Mouse (Mus musculus) heart, adult 9 months (tissue): ENCODE measurements around the gene Clec2d.
A peak's percentile ranks its signal among the peaks of the same experiment; 100 is the strongest.
"Not testable (repeated sequence)": the region's sequence is repeated elsewhere in the genome, so short reads cannot be mapped to it uniquely, and the experiment has no call there.

Experiments
- DNase-seq, 2 experiments: peaks; one replicate each; pipeline ENCODE4 v3.0.0; 2022; ENCODE audit warnings: low spot score in 2 of 2

Clec2d gene

GRCm38 (mm10) chr6:129180403-129181169 is at the start of gene Clec2d:
Gene Clec2d (plus strand): TSS chr6:129180615.
- DNase-seq = peak; percentile 93 to 94

- DNase-seq = peak; percentile 38 to 48
These were observed 47.6 kb upstream of the Clec2d start for GRCm38 (mm10) chr6:129132604-129133341.

DNA sequence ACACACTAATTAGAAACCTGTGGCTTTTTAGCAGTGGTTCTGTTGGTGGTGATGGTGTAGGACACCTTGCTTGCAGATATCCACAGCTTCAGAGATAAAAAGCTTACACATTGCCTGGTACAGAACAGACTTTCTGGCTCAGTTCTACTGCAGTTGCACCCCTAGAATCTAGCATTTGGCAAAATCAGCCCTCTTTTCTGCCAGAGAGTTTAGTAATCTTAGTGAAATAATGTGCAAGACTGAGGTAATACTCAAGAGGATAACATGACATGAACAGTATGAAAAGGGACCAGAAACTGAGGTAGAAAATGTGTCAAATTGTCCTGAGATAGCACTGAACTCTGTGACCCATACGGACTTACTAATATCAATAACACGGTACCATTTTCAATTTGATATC is 33.6 kb upstream of the Clec2d start:
- peak; percentile 56 to 74 for DNase-seq

- DNase-seq = peak; percentile 51 to 75
These were observed 20.3 kb upstream of the Clec2d start for GRCm38 (mm10) chr6:129160103-129160502.

GRCm38 (mm10) chr6:129161136-129161535 is 19.3 kb upstream of the Clec2d start:
- no peak for DNase-seq

DNA sequence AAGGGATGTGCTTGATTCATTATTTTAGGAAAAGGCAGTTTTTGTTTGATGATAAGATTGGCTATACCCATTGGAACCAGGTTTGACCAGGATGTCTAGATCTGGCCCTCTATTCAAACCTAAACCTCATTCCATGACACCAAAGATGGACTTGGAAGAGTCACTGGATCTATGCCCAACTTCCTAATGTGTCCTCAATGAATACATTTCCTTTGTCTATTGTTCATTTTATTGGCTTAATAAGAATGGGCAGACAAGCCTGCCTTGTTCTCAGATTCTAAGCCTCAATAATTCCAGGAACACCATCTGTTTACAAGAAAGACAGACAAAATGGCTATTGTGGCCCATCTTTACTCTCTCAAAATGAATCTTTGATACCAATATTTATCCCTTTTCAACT is 18.5 kb upstream of the Clec2d start:
- no peak for DNase-seq

GRCm38 (mm10) chr6:129162587-129163159 is 17.7 kb upstream of the Clec2d start:
- no peak for DNase-seq

GRCm38 (mm10) chr6:129163606-129164005 is 16.8 kb upstream of the Clec2d start:
- DNase-seq = no peak

GRCm38 (mm10) chr6:129170925-129171324 is 9.5 kb upstream of the Clec2d start:
- no peak for DNase-seq

DNA sequence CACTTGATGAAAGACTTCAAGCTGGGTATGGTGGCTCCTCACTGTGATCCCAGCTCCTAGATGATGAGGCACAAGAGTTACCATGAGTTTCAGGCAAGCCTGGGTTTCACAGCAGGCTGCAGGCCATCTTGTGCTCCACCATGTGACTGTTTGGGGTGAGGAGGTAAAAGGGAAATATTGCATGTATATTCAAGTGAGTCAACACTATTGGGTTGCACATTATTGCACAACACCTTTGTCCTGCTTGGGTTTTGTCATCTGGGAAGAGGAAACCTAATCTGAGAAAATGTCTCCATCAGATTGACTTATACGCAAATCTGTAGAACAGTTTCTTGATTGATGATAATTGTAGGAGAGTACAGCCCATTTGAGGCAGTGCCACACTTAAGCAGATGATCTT is 8.7 kb upstream of the Clec2d start:
- no peak for DNase-seq

GRCm38 (mm10) chr6:129174836-129175235 is 5.6 kb upstream of the Clec2d start:
- no peak for DNase-seq

DNA sequence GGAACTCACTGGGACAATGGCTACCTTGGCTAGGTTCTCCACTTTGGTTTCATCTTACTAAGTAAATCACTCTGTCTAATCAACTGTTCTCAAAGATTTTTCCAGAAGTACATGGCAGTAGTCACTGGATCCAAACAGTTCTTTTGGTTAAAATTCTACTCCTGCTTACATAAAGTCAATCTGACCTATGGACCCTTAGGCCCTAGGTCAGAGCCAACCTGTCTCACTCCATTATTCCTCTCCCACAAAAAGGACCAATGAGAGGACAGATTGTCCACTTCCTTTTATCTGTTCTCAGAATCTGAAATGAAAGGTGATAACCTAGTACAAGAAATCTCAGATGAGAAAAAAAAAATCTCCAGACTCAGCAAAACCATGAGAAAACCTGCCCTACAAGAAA is 4.8 kb upstream of the Clec2d start:
- no peak for DNase-seq

DNA sequence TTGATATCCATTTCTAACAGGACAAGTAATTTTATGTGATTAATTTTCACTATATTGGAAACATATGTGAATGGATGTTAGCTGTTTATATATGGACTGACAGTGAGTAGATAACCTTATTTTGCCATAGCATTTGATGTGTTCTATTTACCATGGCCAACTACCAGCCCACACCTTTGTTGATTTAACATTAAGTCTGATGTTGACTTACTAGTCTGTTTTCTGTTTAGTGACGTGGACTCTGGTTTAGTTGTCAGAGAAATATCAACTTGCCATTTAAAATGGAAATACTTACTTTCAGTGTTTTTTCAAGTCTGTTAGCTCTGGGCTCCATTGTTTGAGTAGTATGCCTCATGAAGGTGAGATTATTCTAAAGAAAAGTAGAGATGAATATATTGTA is 3.8 kb upstream of the Clec2d start:
- DNase-seq = no peak

DNA sequence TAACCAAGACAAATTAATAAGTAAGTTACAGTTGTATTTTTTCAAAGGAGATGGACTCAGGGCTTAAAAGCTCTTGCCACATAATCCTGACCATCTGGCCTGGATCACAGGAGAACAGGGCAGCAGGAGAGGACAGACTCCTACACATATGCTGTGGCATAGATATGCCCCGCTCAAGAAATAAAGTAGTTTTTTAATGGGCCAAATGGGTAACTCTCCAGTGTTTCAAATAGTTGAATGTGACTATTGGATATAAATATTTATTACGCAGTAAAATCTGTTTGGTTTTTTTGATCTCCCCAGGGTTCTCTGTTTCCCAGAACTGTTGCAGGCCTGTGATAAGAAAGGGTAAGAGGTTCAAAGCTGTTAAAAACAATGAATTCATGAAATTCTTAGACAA is 1.1 kb upstream of the Clec2d start:
- DNase-seq = peak in 1 of 2 experiments; percentile 42

GRCm38 (mm10) chr6:129179831-129180230 is 584 bp upstream of the Clec2d start:
- DNase-seq = peak in 1 of 2 experiments; percentile 46

DNA sequence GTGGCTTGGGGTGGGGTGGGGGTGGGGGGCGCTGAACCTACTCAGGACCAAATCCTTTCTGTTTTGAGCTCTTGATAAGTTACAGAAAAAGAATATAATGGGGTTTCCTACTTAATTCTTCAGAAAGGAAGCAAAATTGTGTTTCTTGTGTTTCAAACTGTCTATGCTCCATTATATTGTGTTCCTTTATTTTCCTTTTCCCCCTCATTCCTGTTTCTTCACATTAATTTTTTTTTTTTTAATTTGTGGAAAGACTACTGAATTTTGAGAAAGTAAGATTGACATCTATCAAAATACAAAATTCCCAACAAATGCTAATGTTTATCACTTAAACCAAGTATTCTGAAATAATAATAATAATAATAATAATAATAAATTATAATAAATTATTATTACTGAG is 834 bp downstream of the Clec2d start:
- DNase-seq = no peak

DNA sequence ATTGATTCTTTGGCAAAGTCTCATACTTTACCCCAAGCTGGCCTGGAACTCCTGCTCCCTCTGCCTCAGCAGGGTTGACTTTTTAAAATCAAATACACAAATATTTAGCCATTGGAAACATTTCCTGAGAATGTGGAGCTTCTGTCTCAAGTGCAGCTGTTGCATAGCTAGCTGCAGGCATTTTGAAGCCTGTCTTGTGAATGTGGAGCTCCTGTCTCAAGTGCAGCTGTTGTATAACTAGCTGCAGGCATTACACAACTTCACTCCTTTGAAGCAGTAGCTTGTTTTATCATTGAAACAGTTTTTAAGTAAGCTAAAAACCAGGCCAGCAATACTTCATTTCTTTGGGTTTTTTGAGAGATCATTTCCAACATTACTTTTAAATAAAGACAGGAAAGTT is 1.3 kb downstream of the Clec2d start:
- peak; percentile 47 to 56 for DNase-seq

DNA sequence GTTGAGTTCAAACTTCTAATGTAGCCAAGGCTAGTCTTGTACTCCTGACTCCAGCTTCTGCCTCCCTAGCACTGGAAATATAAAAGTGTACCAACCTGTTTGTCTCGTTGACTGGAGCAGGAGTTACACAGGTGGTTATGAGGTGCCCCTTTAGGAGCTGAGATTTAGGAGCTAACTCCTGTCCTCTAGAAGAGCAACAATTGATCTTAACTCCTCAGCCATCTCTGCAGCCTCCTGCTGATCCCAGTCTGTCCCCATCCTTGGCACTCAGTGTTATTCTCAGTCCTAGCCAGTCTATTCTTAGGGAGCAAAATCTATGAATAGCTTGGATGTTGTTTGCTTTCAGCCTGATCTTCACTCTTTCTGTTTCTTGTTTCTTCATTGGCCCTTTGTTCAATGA is 2.1 kb downstream of the Clec2d start:
- no peak for DNase-seq

GRCm38 (mm10) chr6:129184001-129184400 is 3.6 kb downstream of the Clec2d start:
- DNase-seq = not testable (repeated sequence)

GRCm38 (mm10) chr6:129184788-129185187 is 4.4 kb downstream of the Clec2d start:
- no peak for DNase-seq

GRCm38 (mm10) chr6:129186022-129186421 is 5.6 kb downstream of the Clec2d start:
- DNase-seq = no peak

GRCm38 (mm10) chr6:129186457-129187199 is 6.2 kb downstream of the Clec2d start:
- DNase-seq = no peak
